Mouse (Mus musculus) kidney, adult 2 months (tissue): ENCODE results near the gene Fam19a2.

ENCODE experiments used
- CTCF ChIP-seq: fragments of 200-500 bp; conservative IDR thresholded peaks from 2 replicates; pipeline ENCODE4 v1.5.1; 2011; ENCODE audit warnings: low read depth, mild to moderate bottlenecking, control low read depth, low read length, moderate library complexity, mixed read lengths; ENCODE audit not compliant: insufficient read depth, insufficient read length
- POLR2A ChIP-seq: fragments of 200-500 bp; IDR thresholded peaks from one replicate; pipeline ENCODE4 v1.6.1; 2011; ENCODE audit warnings: low read depth, low read length, control low read depth

GRCm38 (mm10) chr10:123548391-123548790, 284.6 kb downstream of the Fam19a2 start:
- TF ChIP-seq CTCF (no peak), POLR2A (no peak)
